Mouse (Mus musculus): Measurements from ENCODE around the gene Zfp462. TPM values are rescaled to one million over a fixed set of nuclear protein-coding genes. Genes with fewer than 3 reads are reported as not detected.

The Zfp462 gene
- polyA plus RNA-seq, 1 experiment from 2014 or later, result 5.1 TPM

DNA sequence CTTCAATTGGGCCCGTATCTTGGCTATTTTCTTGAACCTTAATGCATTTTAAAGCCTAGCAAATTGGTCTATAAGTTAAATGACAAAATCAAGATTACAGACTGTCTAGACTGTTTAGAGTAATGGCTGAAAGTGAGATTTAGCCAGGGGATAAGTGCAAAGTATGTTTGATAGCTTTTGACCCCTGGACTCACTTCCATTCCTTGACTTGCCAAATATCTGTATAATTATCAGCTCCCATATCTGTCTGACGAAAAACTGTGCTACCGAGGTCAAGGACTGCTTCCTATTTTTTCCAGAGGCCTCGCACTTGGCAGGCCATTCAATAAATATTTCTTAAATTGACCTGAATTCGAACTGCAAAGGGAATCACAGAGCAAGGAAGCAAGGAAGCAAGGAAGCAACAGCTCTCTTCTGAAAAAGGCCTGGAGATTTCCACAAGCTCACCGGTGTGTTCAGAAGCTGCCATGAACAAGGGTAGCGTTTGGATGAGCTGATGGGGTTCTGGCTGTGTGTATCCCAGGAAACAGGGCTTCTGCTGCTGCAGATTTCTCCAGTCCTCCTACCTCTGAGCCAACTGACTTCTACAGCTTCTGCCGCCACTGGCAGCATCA lies 87.6 kb downstream of the Zfp462 start:
- ATAC-seq (replicated peaks; ENCODE audit: low FRiP score, low TSS enrichment, low read depth), result no peak

GRCm38 (mm10) chr4:55033452-55033851 lies 88.6 kb downstream of the Zfp462 start:
- Histone ChIP-seq H3K27ac (ENCODE audit: low read depth) (no peak overlapping the region), H3K9me3 (ENCODE audit: control insufficient read depth, low read length) (no peaks in the 10 kb centered on the region), H3K4me3 (ENCODE audit: low read depth, low read length) (no peak overlapping the region), H3K36me3 (ENCODE audit: control insufficient read depth, insufficient read depth, low read length) (peaks cover 12% of the 10 kb centered on the region; the same call in 1 of the 2 replicates), H3K27me3 (replicated peaks; ENCODE audit: control insufficient read depth, insufficient read depth, low read length) (no peaks in the 10 kb centered on the region), H3K9ac (ENCODE audit: low read length) (no peak overlapping the region), H3K4me2 (ENCODE audit: low read length) (no peak overlapping the region), H3K4me1 (replicated peaks; ENCODE audit: control insufficient read depth, insufficient read depth, low read length) (no peaks in the 10 kb centered on the region)
- 83% methylated on average over 6 of the region's 6 CpGs for WGBS
- ATAC-seq (replicated peaks; ENCODE audit: low FRiP score, low TSS enrichment, low read depth) (no peak), DNase-seq (ENCODE audit: low spot score) (no peak)

More for the DNA sequence above, 87.6 kb downstream of the Zfp462 start:
- Histone ChIP-seq H3K4me2 (ENCODE audit: low read length) (no peak overlapping the region), H3K36me3 (ENCODE audit: control insufficient read depth, insufficient read depth, low read length) (peaks cover 11% of the 10 kb centered on the region; the same call in 1 of the 2 replicates), H3K27me3 (replicated peaks; ENCODE audit: control insufficient read depth, insufficient read depth, low read length) (no peaks in the 10 kb centered on the region), H3K9ac (ENCODE audit: low read length) (no peak overlapping the region), H3K27ac (ENCODE audit: low read depth) (no peak overlapping the region), H3K4me1 (replicated peaks; ENCODE audit: control insufficient read depth, insufficient read depth, low read length) (no peaks in the 10 kb centered on the region), H3K9me3 (ENCODE audit: control insufficient read depth, low read length) (no peaks in the 10 kb centered on the region), H3K4me3 (ENCODE audit: low read depth, low read length) (no peak overlapping the region)
- DNase-seq (ENCODE audit: low spot score), result no peak
- 33% methylated on average over 8 of the region's 8 CpGs for WGBS

- Histone ChIP-seq H3K27me3 (replicated peaks; ENCODE audit: control insufficient read depth, insufficient read depth, low read length) (no peaks in the 10 kb centered on the region), H3K36me3 (ENCODE audit: control insufficient read depth, insufficient read depth, low read length) (peaks cover 18% of the 10 kb centered on the region; the same call in 1 of the 2 replicates), H3K4me1 (replicated peaks; ENCODE audit: control insufficient read depth, insufficient read depth, low read length) (no peaks in the 10 kb centered on the region), H3K27ac (ENCODE audit: low read depth) (no peak overlapping the region), H3K4me2 (ENCODE audit: low read length) (no peak overlapping the region), H3K9me3 (ENCODE audit: control insufficient read depth, low read length) (no peaks in the 10 kb centered on the region), H3K9ac (ENCODE audit: low read length) (no peak overlapping the region), H3K4me3 (ENCODE audit: low read depth, low read length) (no peak overlapping the region)
- 90% methylated on average over 6 of the region's 6 CpGs for WGBS
- no peak for DNase-seq (ENCODE audit: low spot score)
- no peak for ATAC-seq (replicated peaks; ENCODE audit: low FRiP score, low TSS enrichment, low read depth)
Measured at GRCm38 (mm10) chr4:55038139-55038538, 93.3 kb downstream of the Zfp462 start.

DNA sequence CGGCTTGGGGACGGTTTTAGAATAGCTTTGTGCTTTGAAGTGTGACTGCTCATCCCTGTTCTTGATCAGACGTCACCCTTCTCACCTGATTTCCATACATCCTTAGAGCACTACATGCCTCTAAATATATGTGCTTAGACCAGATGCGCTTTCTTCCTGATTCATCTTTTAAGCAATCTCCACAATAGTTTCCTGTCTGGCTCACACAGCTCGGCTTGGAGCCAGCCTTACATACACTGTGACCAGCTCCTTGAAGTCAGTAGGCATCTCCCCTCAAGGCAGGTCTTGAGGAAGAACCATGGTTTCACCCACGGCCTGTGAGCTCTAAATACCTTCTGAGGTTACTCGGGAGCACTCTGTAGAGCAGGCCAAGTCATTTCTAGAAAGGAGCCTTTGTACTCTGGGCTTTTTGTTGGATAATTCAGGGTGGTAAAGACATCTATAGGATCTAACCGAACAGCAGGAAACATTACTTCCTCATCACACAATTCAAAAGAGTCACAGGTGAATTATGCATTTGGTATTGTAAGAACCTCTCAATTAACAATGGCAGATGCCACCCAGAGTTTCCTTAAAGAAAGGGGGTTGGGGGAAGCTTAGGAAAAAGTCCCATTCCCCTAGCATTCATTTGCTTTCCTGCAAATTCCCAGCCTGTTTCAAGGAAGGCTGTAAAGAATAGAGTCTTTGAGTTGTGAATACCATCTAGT lies 95.6 kb downstream of the Zfp462 start:
- DNase-seq (ENCODE audit: low spot score) (no peak), ATAC-seq (replicated peaks; ENCODE audit: low FRiP score, low TSS enrichment, low read depth) (no peak)
- no peaks in the 10 kb centered on the region for H3K9me3 ChIP-seq (ENCODE audit: control insufficient read depth, low read length)
- no peak overlapping the region for H3K27ac ChIP-seq (ENCODE audit: low read depth)
- H3K27me3 ChIP-seq (replicated peaks; ENCODE audit: control insufficient read depth, insufficient read depth, low read length), result no peaks in the 10 kb centered on the region
- no peak overlapping the region for H3K4me2 ChIP-seq (ENCODE audit: low read length)
- no peak overlapping the region for H3K4me3 ChIP-seq (ENCODE audit: low read depth, low read length)
- WGBS, result 80% methylated on average over 8 of the region's 8 CpGs
- H3K4me1 ChIP-seq (replicated peaks; ENCODE audit: control insufficient read depth, insufficient read depth, low read length), result no peaks in the 10 kb centered on the region
- no peak overlapping the region for H3K9ac ChIP-seq (ENCODE audit: low read length)
- 0 out of 2 replicates have a peak, but pooled peaks cover 21% of the 10 kb centered on the region for H3K36me3 ChIP-seq (ENCODE audit: control insufficient read depth, insufficient read depth, low read length)

DNA sequence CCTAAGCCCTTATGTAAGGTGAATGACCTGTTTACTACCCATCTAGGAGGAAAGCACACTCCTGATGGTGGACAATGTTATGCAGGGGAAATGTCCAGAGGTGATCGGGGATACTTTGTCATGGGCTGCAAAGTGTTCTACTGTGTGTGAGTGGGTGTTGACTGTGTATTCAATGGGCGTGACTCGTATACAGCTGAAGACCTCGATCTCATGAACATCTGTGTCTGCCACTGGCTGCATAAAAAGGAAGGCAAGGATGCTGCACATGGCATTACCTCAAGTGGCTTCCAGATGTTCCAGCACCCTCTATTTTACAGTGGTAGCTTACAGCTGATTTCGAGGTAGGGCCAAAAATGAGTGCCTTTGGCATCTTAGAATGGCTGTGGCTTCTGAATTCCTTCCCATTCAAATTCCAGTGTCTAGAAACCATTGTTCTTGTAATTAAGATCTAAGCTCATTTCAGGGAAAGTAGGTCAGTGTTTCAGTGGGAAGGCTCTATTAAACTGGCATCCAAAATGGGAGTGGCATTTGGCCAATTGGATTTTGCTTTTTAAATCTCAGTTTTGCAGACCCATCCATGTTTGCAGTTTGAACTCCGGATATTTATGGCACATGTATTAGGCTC lies 96.4 kb downstream of the Zfp462 start:
- WGBS, result 88% methylated on average over 6 of the region's 6 CpGs
- Histone ChIP-seq H3K9me3 (ENCODE audit: control insufficient read depth, low read length) (no peaks in the 10 kb centered on the region), H3K27ac (ENCODE audit: low read depth) (no peak overlapping the region), H3K4me1 (replicated peaks; ENCODE audit: control insufficient read depth, insufficient read depth, low read length) (no peaks in the 10 kb centered on the region), H3K27me3 (replicated peaks; ENCODE audit: control insufficient read depth, insufficient read depth, low read length) (no peaks in the 10 kb centered on the region), H3K4me3 (ENCODE audit: low read depth, low read length) (no peak overlapping the region), H3K4me2 (ENCODE audit: low read length) (no peak overlapping the region), H3K36me3 (ENCODE audit: control insufficient read depth, insufficient read depth, low read length) (0 out of 2 replicates have a peak, but pooled peaks cover 21% of the 10 kb centered on the region), H3K9ac (ENCODE audit: low read length) (no peak overlapping the region)
- no peak for DNase-seq (ENCODE audit: low spot score)
- ATAC-seq (replicated peaks; ENCODE audit: low FRiP score, low TSS enrichment, low read depth), result no peak

DNA sequence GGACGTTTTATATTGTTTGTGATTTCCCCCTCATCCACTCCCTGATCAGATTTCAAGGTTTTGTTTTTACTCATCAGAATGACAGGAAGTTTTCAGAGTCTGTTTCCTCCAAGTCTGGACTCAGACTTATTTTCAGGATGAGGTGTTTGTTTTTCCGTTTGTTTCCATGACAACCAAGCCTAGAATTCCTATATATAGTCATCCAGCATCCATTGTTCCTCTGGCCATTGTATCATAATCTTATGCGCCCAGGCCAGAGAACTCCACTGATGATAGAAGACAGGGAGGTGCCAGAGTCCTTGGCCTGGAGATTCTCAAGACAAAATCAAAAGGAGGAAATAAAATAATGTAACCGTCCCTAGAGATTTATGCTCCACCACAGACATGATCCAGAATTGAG lies 97.7 kb downstream of the Zfp462 start:
- Histone ChIP-seq H3K4me1 (replicated peaks; ENCODE audit: control insufficient read depth, insufficient read depth, low read length) (no peaks in the 10 kb centered on the region), H3K27ac (ENCODE audit: low read depth) (peak overlapping the region; percentile 48; the same call in 1 of the 2 replicates), H3K27me3 (replicated peaks; ENCODE audit: control insufficient read depth, insufficient read depth, low read length) (no peaks in the 10 kb centered on the region), H3K9me3 (ENCODE audit: control insufficient read depth, low read length) (no peaks in the 10 kb centered on the region), H3K4me3 (ENCODE audit: low read depth, low read length) (no peak overlapping the region), H3K9ac (ENCODE audit: low read length) (no peak overlapping the region), H3K36me3 (ENCODE audit: control insufficient read depth, insufficient read depth, low read length) (0 out of 2 replicates have a peak, but pooled peaks cover 21% of the 10 kb centered on the region), H3K4me2 (ENCODE audit: low read length) (no peak overlapping the region)
- ATAC-seq (replicated peaks; ENCODE audit: low FRiP score, low TSS enrichment, low read depth), result no peak
- 61% methylated on average over 4 of the region's 4 CpGs for WGBS
- no peak for DNase-seq (ENCODE audit: low spot score)

- H3K9me3 ChIP-seq (ENCODE audit: control insufficient read depth, low read length), result no peaks in the 10 kb centered on the region
- H3K4me3 ChIP-seq (ENCODE audit: low read depth, low read length), result no peak overlapping the region
- no peaks in the 10 kb centered on the region for H3K27me3 ChIP-seq (replicated peaks; ENCODE audit: control insufficient read depth, insufficient read depth, low read length)
- peaks cover 43% of the 10 kb centered on the region for H3K36me3 ChIP-seq (ENCODE audit: control insufficient read depth, insufficient read depth, low read length)
- H3K9ac ChIP-seq (ENCODE audit: low read length), result no peak overlapping the region
- H3K27ac ChIP-seq (ENCODE audit: low read depth), result no peak overlapping the region
- DNase-seq (ENCODE audit: low spot score) (no peak), ATAC-seq (replicated peaks; ENCODE audit: low FRiP score, low TSS enrichment, low read depth) (no peak)
- no peak overlapping the region for H3K4me2 ChIP-seq (ENCODE audit: low read length)
- 65% methylated on average over 7 of the region's 7 CpGs for WGBS
- no peaks in the 10 kb centered on the region for H3K4me1 ChIP-seq (replicated peaks; ENCODE audit: control insufficient read depth, insufficient read depth, low read length)
Measured at GRCm38 (mm10) chr4:55047266-55047665, 102.4 kb downstream of the Zfp462 start.

DNA sequence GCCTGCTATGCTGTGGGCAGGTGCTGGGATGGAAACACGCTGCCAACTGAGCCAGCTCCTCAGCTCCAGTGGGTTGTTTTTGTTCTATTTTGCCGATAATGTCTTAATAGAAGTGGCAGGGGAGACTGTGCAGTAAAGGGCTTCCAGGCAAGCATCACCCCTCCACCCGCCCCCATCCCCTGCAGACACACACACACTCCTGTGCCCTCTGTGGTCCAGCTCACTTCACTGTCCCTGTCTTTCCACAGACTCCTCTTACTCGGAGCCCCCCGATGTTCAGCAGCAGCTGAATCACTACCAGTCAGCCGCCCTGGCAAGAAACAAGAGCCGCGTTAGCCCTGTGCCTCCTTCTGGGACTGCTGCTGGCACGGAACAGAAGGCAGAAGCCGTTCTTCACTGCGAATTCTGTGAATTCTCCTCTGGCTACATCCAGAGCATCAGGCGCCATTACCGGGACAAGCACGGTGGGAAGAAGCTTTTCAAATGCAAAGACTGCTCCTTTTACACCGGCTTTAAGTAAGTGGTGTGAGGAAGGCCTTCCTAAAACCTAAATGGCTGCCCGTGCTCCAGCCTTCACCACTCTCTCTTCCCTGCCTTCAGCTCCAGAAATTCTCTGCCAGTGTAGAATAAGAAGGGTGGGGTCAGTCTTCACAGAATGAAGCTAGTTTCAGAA lies 105.2 kb downstream of the Zfp462 start:
- H3K4me3 ChIP-seq (ENCODE audit: low read depth, low read length), result no peak overlapping the region
- DNase-seq (ENCODE audit: low spot score), result no peak
- H3K27me3 ChIP-seq (replicated peaks; ENCODE audit: control insufficient read depth, insufficient read depth, low read length), result no peaks in the 10 kb centered on the region

More for the DNA sequence above, 105.2 kb downstream of the Zfp462 start:
- WGBS, result 74% methylated on average over 16 of the region's 16 CpGs
- H3K36me3 ChIP-seq (ENCODE audit: control insufficient read depth, insufficient read depth, low read length), result peaks cover 55% of the 10 kb centered on the region
- ATAC-seq (replicated peaks; ENCODE audit: low FRiP score, low TSS enrichment, low read depth), result no peak
- H3K9ac ChIP-seq (ENCODE audit: low read length), result no peak overlapping the region
- H3K4me1 ChIP-seq (replicated peaks; ENCODE audit: control insufficient read depth, insufficient read depth, low read length), result no peaks in the 10 kb centered on the region
- H3K27ac ChIP-seq (ENCODE audit: low read depth), result no peak overlapping the region
- H3K9me3 ChIP-seq (ENCODE audit: control insufficient read depth, low read length), result no peaks in the 10 kb centered on the region
- H3K4me2 ChIP-seq (ENCODE audit: low read length), result no peak overlapping the region
